Mouse (Mus musculus): ENCODE results near the gene Acot7.
A peak's percentile ranks its signal among the peaks of the same experiment; 100 is the strongest.

The Acot7 gene

DNA sequence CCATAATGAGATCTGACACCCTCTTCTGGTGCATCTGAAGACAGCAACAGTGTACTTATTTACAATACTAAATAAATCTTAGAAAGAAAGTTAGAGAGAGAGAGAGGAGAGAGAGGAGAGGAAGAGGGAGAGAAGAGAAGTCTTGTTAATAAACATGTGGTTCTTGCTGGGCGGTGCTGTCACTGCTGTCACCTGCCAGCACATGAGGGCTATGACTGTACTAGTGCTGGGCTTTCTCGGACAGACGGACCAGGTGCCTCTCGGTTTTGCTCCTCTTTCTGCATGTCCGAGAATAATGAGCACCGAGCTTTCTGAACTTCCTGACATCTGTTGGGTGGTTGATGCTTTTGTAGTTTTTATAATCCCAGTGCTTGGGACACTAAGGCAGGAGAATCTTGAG lies 72.7 kb downstream of the Acot7 start:
- no peak for DNase-seq

DNA sequence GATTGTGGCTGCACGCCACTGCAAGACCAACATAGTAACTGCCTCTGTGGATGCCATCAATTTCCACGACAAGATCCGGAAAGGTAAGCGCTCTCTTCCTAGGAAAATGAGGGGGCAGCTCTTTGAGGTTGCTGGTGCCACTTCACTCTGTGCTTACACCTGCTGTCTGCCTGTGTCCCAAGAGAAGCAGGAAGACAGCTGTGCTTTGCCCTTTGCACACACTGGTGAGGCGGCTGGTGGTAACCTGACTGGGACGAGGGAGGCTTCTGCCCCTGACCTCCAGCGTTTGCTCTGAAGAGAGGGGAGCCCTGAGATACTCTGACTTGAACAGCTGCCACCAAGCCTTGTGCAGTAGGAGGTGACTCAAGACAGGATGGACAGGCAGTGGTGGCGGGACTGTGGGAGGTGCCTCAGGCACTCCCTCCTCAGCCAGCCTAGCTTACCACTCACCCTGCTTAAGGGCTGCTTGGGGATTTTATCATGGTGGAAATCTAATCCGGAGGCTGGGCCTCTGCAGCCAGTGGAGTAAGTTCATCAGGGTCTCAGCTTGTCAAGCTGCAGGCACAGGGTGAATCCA lies 75.3 kb downstream of the Acot7 start:
- DNase-seq: no peak

- DNase-seq: no peak
Observed at GRCm38 (mm10) chr4:152257070-152257469, 79.1 kb downstream of the Acot7 start.

GRCm38 (mm10) chr4:152260451-152260850 lies 82.5 kb downstream of the Acot7 start:
- DNase-seq: no peak

DNA sequence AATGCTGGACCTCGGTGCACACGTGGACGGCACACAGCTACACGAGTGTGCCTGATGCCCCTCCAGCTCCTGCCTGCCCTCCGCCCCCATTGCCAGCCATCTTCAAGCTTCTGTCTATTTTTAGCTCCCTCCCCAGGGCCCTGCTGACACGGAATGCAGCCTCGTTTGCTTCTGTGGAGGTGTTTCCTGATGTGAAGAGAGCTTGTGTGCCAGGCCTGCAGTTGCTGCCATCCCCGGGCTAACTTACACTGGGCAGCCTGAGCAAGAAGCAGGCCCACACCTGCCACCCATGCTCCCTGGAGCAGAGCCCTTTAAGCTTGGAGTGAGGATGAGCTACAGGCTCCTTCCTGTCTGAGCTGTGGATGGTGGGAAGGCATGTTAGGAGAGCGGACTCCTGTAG lies 84.3 kb downstream of the Acot7 start:
- no peak for DNase-seq

- no peak for DNase-seq
Observed at GRCm38 (mm10) chr4:152263089-152263488, 85.2 kb downstream of the Acot7 start.

GRCm38 (mm10) chr4:152263512-152264176 lies 85.7 kb downstream of the Acot7 start:
- no peak for DNase-seq

DNA sequence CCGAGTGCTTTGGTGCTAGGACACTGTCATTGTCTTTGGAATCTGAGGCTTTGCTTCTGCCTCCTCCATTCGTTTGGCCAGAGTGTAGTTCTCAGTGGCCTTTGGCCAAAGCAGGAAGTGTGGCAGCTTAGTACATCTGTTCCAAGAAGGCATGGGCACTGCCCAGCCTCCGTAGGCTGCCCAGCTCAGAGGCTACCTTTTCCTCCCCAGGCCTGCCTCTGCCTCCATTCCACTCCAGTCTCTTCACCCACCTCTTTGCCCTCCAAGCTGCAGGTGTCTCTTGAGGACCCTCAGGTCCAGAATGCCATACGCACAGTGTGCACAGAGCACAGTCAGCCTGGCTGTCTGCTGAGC lies 86.2 kb downstream of the Acot7 start:
- DNase-seq: no peak

DNA sequence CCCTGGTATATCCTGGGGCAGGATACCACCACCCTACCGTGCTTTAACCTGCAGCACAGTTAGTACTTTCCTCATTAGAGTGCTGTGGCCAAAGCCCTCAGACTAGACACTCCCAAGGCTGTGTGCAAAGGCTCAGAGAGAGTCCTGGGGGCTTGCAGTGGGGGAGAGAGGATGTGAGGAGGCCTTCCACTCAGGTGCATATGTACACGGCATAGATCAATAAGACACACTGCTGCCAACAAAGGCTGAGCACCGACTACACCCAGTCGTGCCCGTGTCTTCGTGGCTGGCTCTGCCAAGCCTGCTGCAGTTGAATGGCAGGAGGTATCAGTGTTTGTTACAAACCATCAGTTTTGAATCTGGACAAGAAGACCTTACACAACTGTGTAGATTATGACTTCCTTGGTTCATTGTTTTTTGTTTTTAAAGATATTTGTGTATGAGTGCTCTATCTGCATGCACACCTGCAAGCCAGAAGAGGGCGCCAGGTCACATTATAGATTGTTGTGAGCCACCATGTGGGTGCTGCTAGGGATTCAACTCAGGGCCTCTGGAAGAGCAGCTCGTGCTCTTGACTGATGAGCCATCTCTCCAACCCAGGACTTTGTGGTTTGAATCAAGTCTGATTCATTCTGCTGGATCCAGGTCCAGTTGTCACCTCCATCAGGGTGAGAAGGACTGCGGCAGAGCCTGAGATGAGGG lies 87.1 kb downstream of the Acot7 start:
- peak; percentile 60 for DNase-seq

GRCm38 (mm10) chr4:152265791-152266190 lies 87.9 kb downstream of the Acot7 start:
- DNase-seq: no peak

GRCm38 (mm10) chr4:152266236-152266895 lies 88.4 kb downstream of the Acot7 start:
- DNase-seq: no peak

DNA sequence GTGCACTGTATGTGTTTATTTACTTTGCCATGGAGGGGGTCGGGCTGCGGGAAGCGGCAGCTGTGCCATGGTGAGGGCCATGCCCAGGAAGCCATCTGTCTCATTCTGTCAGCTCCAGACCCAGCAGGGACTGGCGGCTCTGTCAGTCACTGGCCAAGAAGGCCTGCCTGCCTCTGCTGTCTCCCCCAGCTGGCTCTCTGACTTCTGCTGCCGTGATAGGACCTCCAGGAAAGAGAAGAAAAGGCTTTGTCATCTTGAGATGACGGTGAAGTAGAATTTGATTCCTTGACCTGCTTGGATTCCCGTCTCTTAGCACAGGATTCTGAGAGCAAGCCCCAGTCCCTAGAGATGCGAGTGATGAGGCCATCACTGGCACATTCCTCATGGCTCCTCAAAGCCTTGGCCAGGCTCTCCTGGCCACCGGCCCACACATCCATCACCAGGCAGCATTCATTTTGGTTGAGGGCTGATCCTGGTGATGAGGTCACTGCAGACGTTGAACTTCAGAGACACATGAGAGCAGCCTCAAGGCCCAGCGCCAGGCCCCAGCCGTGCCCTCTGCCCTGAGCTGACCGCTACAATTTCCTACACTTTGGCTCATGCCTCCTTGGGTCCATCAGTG lies 89.9 kb downstream of the Acot7 start:
- DNase-seq: no peak

GRCm38 (mm10) chr4:152269967-152270366 lies 92.0 kb downstream of the Acot7 start:
- no peak for DNase-seq

DNA sequence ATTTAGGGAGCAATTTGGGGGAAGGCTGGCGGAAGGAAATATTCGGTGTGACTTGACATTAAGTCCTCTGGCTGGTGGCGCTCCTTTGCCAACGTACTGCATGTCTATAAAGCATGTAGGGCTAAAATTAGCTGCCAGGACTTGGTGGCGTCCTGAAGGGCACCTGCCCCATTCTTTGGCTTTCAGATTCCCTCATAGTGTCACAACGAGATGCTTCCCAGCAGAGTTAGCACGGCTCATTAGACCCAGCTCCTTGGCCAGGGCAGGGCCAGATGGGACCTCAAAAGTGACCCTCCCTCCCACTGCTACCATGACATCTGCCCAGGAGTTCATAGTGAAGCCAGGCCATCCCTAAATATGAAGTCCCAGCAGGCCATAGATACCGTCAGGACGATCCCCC lies 92.7 kb downstream of the Acot7 start:
- no peak for DNase-seq

DNA sequence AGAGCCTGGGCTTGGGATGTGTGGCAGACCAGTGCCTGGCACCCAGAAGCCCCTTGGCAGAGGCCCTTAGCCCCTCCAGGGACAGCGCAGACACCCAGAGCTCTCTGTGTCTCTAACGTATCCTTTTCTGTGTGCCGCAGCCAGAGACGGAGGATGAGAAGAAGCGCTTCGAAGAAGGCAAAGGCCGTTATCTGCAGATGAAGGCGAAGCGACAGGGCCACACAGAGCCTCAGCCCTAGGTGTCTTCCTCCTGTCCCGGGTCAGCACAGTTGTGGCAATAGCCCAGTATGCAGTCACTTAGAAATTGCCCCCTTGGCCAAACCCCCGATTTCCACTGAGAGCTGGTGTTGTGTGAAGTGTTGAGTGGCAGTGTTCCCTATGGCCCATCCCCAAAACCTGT lies 93.4 kb downstream of the Acot7 start:
- DNase-seq: no peak

DNA sequence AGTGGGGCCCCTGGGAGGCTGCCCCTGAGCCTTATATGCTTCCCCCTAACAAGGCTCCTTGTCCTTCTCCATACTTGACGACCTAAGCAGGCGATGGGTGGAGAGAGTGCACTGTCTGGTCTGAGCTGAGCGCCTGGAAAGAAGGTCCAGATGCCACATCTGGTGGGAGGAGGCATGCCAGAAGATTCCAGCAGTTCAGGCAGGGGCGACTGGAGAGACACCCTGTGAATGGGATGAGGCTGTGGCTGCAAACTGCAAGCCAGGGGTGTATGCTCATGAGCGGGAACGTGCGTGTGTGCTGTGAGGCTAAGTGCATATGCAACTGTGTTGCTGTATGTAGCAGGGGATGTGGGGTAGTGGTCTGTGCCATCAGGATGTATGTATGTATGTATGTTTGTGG lies 94.1 kb downstream of the Acot7 start:
- no peak for DNase-seq

- no peak for DNase-seq
Observed at GRCm38 (mm10) chr4:152272449-152273049, 94.6 kb downstream of the Acot7 start.

GRCm38 (mm10) chr4:152273191-152273590 lies 95.3 kb downstream of the Acot7 start:
- DNase-seq: no peak

- peak; percentile 47 for DNase-seq
Observed at GRCm38 (mm10) chr4:152273621-152274236, 95.8 kb downstream of the Acot7 start, which contains the start of gene Gpr153. TSS of gene Gpr153 (plus strand) at chr4:152274232.

GRCm38 (mm10) chr4:152274681-152275131 lies 96.8 kb downstream of the Acot7 start:
- no peak for DNase-seq

GRCm38 (mm10) chr4:152276389-152277347 lies 98.7 kb downstream of the Acot7 start:
- DNase-seq: no peak

Data from thymus, postnatal 4 days (tissue).